Mouse (Mus musculus): ENCODE measurements around the gene Stab1.

DNA sequence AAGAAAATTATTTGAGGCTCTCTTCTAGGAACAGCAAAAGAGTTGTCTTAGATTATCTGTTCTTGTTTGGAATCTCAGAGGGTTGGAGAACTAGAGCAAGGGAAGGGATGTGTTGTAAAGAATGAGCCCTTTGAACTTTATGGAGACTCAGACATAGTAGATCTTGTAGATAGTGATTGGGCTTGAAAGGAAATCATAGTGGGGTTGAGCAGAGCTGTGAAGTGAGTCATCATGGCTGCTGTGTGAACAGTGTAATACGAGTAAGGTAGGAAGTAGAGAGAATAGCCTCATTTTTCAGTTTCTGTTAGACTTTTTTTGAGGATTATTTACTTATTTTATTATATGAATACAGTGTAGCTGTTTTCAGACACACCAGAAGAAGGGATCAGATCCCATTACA, 78.5 kb downstream of the Stab1 start:
- TF ChIP-seq CHD2 (IDR thresholded peaks at IDR 0.05; ENCODE audit: low read depth, low read length) (no peak), MAFK (IDR thresholded peaks at IDR 0.05; ENCODE audit: insufficient read depth, low read depth, low read length) (no peak), ZC3H11A (IDR thresholded peaks at IDR 0.05; ENCODE audit: borderline replicate concordance, low read depth, low read length) (no peak), HCFC1 (IDR thresholded peaks at IDR 0.05; ENCODE audit: borderline replicate concordance, insufficient read depth, low read length) (no peak)

Measured in ES-E14 (cell line).